Mouse (Mus musculus) stomach, postnatal 0 days (tissue): ENCODE data around the gene Zfand4.
"Not testable (repeated sequence)": the region's sequence is repeated elsewhere in the genome, so short reads cannot be mapped to it uniquely, and the experiment has no call there.

Experiments used
- CTCF ChIP-seq: IDR thresholded peaks from 2 replicates; pipeline ENCODE4 v1.5.1; 2016; ENCODE audit warnings: antibody characterized with exemption, low read depth, mild to moderate bottlenecking, moderate library complexity
- EP300 ChIP-seq: optimal IDR thresholded peaks from 2 replicates; pipeline ENCODE3; 2016; ENCODE audit warnings: antibody characterized with exemption

DNA sequence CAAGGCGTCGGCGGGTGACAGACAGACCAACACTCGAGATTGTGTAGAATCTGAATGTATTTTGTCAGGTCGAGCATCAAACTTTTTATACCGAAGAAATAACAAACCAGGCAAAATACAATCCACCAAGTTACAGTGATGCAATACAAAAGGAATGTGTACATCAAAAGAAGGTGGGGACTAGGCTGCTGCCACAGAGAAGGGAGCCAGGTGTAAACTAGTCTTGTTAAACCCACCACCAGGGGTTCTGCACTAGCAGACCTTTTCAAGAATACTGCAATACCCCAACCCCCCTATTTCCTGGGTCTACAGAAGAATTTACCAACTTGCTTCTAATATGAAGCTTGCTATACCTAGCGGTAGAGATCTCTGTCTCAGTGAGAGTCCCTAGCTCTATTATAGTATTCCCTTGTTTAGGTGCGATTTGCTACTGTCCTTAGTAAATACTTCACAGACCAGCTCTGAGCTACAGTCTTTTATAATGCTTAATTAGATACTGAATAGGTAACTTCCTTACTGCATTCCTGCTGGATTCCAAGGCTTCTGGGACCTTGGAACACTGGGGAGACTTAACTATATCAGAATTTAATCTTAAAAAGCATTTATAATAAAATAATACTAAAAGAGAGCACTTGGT, 92.4 kb downstream of the Zfand4 start:
- not testable (repeated sequence) for TF ChIP-seq CTCF, EP300
